Mouse (Mus musculus): Measurements from ENCODE around the gene Gkn2. TPM values are rescaled to one million over a fixed set of nuclear protein-coding genes. Genes with fewer than 3 reads are reported as not detected.

Gkn2 gene
- polyA plus RNA-seq, 1 experiment from 2014 or later = not detected

DNA sequence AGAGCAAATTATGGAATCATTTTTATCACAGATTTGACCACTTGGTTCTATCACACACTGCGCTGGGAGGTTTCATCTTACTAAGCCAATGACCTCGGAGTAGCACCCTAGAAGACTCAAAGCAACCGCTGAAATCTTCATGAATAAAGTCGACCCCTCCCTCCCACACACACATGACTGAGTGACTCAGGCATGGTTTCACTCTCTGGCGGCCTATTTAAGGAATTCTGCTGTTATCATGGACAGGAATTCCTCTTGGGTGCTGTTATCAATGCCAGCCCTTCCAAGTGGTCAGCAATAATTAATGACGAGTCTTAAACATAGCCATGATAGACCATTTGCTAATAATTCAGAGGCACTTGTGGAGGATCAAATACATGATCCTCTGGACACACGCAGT is 49.1 kb downstream of the Gkn2 start:
- ATAC-seq (ENCODE audit: low FRiP score, low read depth) = no peak
- no peaks in the 10 kb centered on the region for H3K27me3 ChIP-seq
- H3K4me3 ChIP-seq = no peak overlapping the region
- H3K9me3 ChIP-seq = no peaks in the 10 kb centered on the region
- H3K4me1 ChIP-seq (replicated peaks) = peaks cover 6% of the 10 kb centered on the region; the same call in 1 of the 2 replicates
- H3K4me2 ChIP-seq = no peak overlapping the region
- 86% methylated on average over 7 of the region's 7 CpGs for WGBS
- no peaks in the 10 kb centered on the region for H3K36me3 ChIP-seq
- H3K9ac ChIP-seq = no peak overlapping the region
- no peak overlapping the region for H3K27ac ChIP-seq (replicated peaks)

GRCm38 (mm10) chr6:87424037-87424816 is 51.1 kb downstream of the Gkn2 start:
- Histone ChIP-seq H3K4me2 (peak overlapping the region; percentile 48), H3K27me3 (no peaks in the 10 kb centered on the region), H3K36me3 (no peaks in the 10 kb centered on the region), H3K9ac (no peak overlapping the region; the same call in 1 of the 2 replicates), H3K4me1 (replicated peaks) (peaks cover 6% of the 10 kb centered on the region; the same call in 1 of the 2 replicates), H3K4me3 (peak overlapping the region; percentile 19), H3K9me3 (no peaks in the 10 kb centered on the region), H3K27ac (replicated peaks) (peak overlapping the region; percentile 20; the same call in 1 of the 2 replicates)
- ATAC-seq (ENCODE audit: low FRiP score, low read depth) = no peak
- 52% methylated on average over 19 of the region's 19 CpGs for WGBS

GRCm38 (mm10) chr6:87426954-87427353 is 53.8 kb downstream of the Gkn2 start:
- no peak for ATAC-seq (ENCODE audit: low FRiP score, low read depth)
- no peak overlapping the region for H3K4me2 ChIP-seq
- H3K27ac ChIP-seq (replicated peaks) = no peak overlapping the region
- no peaks in the 10 kb centered on the region for H3K36me3 ChIP-seq
- 80% methylated on average over 5 of the region's 5 CpGs for WGBS
- no peaks in the 10 kb centered on the region for H3K27me3 ChIP-seq
- H3K9ac ChIP-seq = no peak overlapping the region
- H3K4me3 ChIP-seq = no peak overlapping the region
- peaks cover 6% of the 10 kb centered on the region; the same call in 1 of the 2 replicates for H3K4me1 ChIP-seq (replicated peaks)
- no peaks in the 10 kb centered on the region for H3K9me3 ChIP-seq

GRCm38 (mm10) chr6:87427616-87428015 is 54.5 kb downstream of the Gkn2 start:
- Histone ChIP-seq H3K27me3 (no peaks in the 10 kb centered on the region), H3K4me1 (replicated peaks) (peaks cover 6% of the 10 kb centered on the region; the same call in 1 of the 2 replicates), H3K36me3 (no peaks in the 10 kb centered on the region), H3K9ac (no peak overlapping the region), H3K4me3 (no peak overlapping the region), H3K4me2 (no peak overlapping the region), H3K27ac (replicated peaks) (no peak overlapping the region), H3K9me3 (no peaks in the 10 kb centered on the region)
- no peak for ATAC-seq (ENCODE audit: low FRiP score, low read depth)
- 56% methylated on average over 8 of the region's 8 CpGs for WGBS

DNA sequence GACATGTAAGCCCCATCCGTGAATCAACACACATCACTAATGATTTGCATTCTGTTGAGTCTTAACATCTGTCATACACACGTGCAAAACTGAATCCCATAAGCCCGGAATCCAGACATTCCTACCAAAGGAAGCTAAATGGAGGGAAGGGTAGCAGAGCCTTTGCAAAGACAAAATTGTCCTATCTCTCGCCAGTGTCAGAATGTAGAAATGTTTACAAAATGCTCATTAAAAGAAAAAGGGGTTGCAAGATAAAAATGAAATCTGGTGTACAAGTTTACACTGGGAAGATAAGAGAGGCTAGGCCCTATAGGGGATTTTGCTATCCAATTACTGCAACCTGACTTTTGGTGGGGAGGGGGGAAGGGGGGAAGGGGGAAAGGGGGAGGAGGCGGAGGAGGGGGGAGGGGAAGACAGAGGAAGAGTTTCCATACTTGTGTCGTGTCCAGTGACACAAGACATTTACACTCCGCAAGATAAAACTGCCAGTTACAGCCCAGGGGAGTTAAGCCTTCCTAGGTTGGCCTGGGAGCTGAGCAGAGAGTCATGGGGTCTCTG is 55.4 kb downstream of the Gkn2 start, which contains the start of gene Bmp10:
TSS of gene Bmp10 (plus strand) at position 508 of the 558 bp plus-strand sequence.
- no peak within 1 kb of the TSS for H3K9ac ChIP-seq
- H3K27me3 ChIP-seq = no peaks in the 10 kb centered on the region
- H3K4me2 ChIP-seq = no peak within 1 kb of the TSS
- H3K36me3 ChIP-seq = no peaks in the 10 kb centered on the region
- H3K4me3 ChIP-seq = no peak within 1 kb of the TSS
- WGBS = 80% methylated on average over 7 of the region's 7 CpGs
- H3K27ac ChIP-seq (replicated peaks) = no peak within 1 kb of the TSS
- H3K9me3 ChIP-seq = no peaks in the 10 kb centered on the region
- no peak for ATAC-seq (ENCODE audit: low FRiP score, low read depth)
- H3K4me1 ChIP-seq (replicated peaks) = peaks cover 6% of the 10 kb centered on the region; the same call in 1 of the 2 replicates

Other genes with a start within 250 kb of the Gkn2 start
- gene Antxr1, start 37.5 kb upstream of the Gkn2 start, polyA plus RNA-seq (2015; fragmentation: Nextera tagmentation; extraction: Ambion mirVana) = 4.7 and 5.2 TPM in 2 replicates
- gene Gkn1, start 22.4 kb upstream of the Gkn2 start, polyA plus RNA-seq (2015; fragmentation: Nextera tagmentation; extraction: Ambion mirVana) = not detected in 2 replicates
- gene Gkn3, start 15.6 kb downstream of the Gkn2 start, polyA plus RNA-seq (2015; fragmentation: Nextera tagmentation; extraction: Ambion mirVana) = 0.41 and 1.0 TPM in 2 replicates
- gene Bmp10, start 55.6 kb downstream of the Gkn2 start, polyA plus RNA-seq (2015; fragmentation: Nextera tagmentation; extraction: Ambion mirVana) = not detected in 2 replicates
- 2.2 and 2.6 TPM in 2 replicates for gene Arhgap25, start 159.9 kb downstream of the Gkn2 start, polyA plus RNA-seq (2015; fragmentation: Nextera tagmentation; extraction: Ambion mirVana)
- 2.7 and 3.1 TPM in 2 replicates for gene Prokr1, start 217.4 kb downstream of the Gkn2 start, polyA plus RNA-seq (2015; fragmentation: Nextera tagmentation; extraction: Ambion mirVana)